Mouse (Mus musculus) testis, postnatal 10 days (tissue): ENCODE data around the gene Kars.

Source experiments
- DNase-seq: peaks from one replicate; pipeline ENCODE4 v3.0.0; 2021; ENCODE audit warnings: low spot score

Gene Kars

DNA sequence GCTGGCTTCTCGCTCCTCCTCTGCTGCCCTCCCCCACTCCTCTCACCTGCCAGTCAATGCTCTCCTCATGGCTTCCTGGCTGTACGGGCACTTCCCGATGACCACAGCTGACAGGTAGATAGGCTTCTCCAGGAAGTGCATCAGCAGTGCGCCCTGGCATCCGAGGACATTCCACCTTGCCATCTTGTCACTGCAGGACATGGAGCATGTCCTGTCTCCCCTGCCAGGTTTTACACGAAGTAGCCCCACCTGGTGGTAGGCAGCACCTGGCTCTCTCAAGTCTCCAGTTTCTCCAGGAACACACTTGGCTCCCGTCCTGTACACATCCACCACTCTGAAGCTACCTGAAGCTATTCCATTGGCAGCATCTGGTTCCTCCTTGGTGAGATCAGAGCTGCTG is 29.0 kb downstream of the Kars start:
- DNase-seq = no peak

DNA sequence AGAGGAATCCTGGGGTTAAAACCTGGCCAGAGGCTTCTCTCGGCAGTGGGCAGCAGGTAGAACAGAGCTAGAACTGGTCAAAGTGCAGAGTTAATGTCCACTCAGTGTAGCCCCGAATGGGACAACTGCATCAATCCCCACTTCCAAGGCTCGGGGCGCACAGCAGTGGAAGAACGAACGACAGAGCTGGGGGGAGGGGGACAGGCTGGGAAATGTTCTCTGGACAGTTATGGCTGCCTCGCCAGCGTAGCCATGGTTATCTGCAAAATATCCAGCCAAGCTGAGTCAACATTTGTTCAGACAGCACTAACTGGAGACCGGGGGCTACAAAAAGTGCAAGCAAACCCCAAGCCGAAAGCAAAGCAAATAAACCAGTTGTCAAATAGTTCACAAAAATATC is 33.0 kb downstream of the Kars start:
- DNase-seq = no peak

DNA sequence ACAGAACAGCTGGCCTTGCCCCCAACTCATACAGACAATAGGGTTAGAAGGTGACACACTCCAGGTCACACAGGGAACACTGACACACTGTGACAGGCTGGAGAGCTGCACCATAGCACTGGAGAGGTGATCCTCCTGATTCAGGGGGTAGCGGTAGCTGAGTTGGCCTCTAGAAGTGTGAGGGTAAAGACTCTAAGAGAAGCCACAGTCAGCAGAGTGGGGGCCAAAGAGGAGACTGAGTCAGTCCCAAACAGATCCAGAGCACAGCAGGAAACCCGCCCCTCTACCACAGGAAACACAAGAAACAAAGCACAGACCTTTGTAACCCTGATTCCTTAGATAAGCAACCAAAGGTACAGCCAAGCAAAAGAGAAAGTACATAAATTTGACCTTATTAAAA is 34.8 kb downstream of the Kars start:
- no peak for DNase-seq

DNA sequence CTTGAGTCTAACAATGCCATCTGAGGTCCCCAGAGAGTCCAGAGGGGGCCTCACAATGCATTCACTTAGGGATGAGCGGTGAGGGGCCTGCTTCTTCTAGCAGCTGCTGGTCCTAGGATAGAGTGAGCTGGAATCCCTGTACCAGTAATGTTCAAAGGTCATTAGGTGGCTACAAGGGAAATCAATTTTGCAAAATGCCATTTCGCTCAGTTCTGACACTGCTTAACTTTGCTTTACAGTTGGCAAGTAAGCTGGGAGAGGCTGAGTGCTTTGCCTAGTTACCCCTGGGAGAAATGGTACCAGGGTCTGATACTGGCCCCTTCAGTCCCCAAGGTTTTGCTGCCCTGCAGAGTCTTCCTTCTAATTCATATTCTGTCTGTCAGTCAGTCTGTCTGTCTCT is 35.4 kb downstream of the Kars start:
- no peak for DNase-seq

DNA sequence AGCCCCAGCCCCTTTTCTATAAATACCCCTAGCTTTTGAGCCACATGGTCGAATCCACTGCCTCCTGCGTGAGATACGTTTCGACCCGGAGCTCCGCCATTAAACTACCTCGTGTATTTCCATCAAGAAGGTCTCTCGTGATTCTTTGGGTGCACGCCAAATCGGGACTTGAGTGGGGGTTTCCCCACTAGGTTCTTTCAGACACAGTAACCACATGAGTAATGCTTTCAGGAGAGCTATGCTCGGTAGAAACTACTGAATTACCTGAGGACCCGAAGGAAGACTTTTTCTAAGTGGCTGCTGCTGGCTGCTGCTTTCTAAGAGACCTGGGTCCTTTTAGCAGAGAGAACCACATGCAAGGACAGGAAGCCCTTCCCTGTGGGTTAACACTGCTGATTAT is 37.0 kb downstream of the Kars start:
- no peak for DNase-seq

DNA sequence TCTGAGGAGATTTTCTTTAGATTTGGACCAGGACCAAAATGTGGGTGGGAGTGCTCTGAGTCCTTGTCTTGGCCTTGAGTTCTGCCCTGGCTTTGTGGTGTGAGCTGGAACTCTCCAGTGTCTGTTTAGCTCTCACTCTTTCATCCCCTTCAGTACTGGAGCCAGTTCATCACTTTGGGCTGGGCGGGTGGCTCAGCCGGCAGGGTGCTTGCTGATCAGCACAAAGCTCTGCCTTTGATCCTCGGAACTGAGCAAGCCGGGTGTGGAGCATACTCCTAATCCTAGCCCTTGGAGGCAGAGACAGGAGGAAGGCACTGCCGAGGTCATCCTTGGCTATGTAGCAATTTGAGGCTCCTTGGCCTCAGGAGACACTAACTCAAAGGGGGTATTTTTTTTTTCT is 42.1 kb downstream of the Kars start:
- no peak for DNase-seq

DNA sequence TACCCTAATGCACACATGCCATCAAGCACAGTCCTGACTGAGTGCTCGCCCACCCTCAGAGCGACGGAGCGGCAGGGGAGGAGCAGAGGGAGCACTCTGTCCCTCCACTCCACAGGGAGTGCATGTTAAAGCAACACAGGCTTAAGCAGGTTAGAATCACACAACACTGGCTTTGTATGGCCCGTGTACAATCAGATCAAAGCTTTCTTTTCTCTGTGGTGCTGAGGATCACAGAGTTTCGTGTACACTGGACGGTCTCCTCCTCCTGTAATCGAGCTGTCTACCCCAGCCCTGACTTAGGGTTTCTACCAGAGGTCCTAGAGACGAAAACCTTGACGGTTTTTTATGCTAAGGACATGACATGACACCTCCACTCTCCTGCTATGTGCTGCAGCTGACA is 42.6 kb downstream of the Kars start:
- no peak for DNase-seq

DNA sequence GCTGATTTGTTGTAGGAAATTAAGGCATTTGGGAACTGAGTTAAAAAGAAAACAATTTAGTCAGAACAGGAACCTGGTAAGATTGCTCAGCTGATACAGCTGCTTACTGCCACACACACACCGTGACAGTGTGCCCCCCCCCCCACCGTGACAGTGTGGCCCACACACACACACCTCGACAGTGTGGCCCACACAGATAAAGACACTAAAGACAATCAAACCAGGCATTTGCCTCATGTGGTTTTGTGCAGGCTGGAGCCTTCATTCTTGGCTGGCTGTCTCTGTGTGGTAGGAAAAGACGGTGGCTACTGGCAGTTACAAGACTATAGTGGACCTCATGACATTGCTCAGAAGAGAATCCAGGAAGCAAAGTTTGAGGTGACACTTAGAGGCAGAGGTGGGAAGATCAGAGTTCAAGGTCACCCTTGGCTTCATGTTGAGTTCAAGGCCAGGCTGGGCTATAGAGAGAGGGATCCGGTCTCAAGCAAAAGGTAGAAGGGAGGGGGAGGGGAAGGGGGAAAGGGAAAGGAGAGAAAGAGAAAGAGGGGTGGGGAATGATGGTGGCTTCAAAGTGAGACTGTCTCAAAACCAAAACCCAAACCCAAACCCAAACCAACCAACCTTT is 43.8 kb downstream of the Kars start:
- DNase-seq = no peak

DNA sequence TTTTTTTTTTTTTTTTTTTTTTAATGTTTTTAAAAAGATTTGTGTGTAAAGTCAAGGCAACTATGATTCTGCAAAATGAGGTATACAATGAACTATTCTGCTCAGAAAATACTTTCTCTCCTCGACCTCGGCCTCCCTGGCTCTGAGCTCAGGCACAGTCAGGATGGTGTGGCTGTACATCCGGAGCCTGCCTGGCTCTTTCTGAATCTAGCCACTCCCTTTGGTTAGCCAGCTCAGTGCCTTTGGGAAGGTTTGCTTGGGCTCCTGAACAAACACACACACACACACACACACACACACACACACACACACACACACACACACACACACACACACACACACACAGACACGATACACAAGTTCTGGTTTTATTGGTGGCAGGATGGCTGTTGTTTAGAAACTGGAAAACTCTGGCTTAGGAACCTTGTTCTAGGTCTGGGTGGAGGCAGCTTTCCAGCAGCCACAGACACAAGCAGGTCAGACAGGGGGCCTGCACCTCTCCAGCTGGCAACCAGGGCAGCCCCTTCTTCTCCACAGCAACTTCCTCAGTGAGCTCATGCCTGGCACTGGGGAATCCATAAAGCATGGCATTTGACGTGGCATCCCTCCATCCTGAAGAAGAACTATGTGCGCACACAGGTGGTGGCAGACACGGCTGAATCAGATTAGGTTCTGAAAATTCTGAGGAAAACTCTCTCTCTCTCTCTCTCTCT is 46.1 kb downstream of the Kars start:
- DNase-seq = no peak

DNA sequence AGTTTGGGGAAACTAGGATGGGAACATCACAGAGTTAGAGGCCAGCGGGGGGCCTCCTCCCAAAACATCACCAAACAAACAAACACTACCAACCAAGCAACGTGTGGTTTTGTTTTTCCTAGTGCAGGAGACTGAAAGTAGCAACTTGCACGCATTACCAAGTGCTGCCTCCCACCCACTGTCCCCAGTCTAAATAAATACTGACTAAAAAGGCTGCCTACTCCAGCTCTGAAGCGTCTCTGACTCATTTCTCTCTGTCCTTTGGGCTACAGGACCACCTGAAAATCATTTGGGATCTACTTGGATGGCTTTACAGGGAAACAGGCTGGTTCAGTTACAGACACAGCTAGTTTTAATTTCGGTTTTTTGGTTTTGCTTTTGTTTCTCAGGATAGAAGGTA is 46.8 kb downstream of the Kars start:
- no peak for DNase-seq

DNA sequence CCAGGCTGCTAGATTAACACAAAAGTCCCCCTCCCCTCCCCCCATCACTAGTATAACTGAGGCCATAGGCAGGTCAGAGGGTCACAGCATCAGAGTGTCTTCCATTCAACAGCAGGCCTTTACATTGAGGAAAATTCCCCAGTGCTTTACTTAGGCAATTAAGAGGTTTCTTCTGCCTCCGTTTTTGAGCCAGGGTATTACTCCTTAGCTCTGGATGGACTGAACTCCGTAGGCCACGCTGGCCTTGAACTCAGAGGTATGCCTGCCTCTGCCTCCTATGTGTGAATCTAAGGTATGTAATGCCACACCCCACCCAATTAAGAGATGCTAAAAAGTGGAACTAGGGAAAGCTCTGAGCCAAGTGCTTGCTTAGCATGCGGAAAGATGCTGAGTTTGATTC is 47.6 kb downstream of the Kars start:
- DNase-seq = no peak

DNA sequence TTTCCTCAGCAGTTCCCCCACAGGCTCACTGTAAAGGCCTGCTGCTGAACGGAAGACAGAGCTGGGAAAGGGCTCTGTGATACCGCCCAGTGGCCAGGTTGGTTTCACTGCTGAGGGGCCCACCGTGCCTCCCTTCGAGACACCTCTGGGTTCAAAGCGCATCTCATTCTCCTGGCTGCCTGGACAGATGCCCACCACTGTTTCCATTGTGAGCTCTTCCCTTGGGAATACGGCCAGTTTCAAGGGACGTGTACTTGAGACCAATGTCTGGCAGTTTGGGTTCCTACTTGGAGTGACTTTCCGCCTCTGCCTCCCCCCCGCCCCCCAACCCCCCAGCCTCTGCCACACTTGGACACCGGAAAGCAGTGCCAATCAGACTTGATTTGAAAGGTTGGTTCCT is 48.0 kb downstream of the Kars start:
- peak; percentile 60 for DNase-seq

DNA sequence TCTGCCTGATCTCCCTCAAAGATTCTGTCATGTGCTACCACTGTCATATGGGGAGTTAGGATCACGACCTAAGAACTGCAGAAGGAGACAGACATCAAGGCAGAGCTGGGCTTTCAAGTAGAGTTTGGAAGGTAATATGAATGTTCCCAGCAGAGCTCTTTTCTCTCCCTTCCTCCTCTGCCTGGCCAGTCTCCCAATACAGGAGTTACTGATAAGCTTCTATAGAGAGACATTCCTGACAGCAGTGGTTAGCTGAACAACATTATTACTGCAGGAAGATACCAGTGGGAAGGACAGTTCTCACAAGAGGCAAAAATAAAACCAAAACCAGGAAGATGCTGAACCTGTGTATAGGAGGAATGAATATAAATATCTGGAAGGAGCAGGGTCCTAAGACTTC is 48.5 kb downstream of the Kars start:
- DNase-seq = no peak

DNA sequence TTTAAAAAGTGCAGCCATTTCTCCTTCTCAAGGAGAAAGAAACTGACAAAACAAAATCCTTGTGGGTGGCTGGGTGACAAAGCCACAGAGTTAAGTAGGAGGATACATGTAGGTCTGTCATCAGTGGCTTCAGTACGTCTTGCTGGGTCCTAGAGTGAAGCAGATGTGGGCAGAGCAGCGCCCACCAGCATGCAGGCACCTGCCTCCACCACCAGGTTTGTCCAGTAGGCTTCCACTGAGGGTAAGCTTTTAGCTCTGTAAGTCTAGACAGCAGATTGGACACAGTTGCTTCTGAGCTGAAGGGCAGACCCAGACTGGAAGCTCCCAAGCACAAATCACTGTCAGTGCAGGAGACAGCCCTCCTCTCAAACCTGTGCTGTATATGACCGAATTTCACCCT is 49.8 kb downstream of the Kars start:
- no peak for DNase-seq

DNA sequence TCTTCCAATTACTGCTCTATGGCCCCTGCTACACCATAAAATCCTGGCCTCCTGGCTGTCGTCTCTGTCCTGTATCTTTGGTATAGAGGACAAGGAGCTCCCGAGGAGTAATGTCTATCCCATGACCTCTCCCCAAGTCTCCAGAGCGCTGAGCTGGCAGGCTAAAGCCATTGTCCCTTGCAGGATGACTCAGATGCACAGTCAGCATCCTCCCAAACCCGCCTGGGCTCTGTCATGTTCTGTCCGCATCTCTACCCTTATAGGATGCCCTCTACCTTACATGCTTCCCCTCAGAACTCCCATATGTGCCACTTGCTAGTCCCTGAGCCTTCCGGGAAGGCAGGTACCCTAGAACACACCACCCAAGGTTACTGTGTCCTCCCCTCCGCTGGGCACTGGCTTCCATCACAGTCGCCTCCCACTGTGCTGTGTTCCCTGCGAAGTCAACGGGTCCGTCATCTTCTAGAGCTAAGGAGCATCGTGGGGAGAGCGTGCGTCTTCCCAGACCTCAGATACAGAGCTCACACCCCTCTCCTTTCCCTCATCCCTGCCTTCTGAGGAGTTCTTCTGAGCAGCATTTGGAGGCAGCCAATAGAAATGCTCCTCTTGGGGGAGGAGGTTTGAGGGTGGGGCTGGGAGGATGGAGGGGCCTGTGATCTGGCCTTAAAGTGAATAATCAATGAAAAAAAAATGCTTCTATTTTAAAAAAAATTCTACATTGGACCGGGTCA is 50.4 kb downstream of the Kars start:
- DNase-seq = no peak

DNA sequence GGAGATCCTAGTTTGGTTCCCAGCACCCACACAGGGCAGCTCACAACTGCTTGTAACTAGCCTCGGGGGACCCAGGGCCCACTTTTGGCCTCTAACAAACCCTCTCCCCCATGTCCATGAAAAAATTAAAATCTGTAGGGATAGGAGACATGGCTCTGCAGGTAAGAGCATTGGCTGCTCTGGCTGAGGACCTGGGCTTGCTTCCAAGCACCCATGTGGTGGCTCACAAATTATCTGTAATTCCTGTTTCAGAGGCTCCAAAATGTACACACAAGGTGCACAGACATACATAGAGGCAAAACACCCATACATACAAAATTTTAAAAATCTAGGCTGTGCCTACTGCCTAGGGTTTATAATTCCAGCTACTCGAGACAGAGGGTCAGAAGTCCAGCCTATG is 53.9 kb downstream of the Kars start:
- DNase-seq = no peak

DNA sequence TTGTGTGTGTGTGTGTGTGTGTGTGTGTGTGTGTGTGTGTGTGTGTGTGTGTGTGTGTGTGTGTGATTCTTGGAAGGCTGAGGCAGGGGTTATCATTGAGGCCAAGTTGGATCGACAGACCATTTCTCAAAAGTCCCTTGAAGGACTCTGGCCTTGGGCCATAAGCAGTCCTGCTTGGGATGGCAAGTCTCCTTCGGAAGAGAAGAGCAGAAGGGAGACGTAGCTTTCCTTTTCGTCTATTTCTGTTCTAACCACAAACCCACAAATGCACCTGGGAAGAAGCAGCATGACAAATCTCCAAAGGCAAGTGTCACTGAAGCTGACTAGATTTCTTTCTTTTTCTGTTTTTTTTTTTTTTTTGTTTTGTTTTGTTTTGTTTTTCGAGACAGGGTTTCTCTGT is 55.2 kb downstream of the Kars start:
- DNase-seq = no peak

DNA sequence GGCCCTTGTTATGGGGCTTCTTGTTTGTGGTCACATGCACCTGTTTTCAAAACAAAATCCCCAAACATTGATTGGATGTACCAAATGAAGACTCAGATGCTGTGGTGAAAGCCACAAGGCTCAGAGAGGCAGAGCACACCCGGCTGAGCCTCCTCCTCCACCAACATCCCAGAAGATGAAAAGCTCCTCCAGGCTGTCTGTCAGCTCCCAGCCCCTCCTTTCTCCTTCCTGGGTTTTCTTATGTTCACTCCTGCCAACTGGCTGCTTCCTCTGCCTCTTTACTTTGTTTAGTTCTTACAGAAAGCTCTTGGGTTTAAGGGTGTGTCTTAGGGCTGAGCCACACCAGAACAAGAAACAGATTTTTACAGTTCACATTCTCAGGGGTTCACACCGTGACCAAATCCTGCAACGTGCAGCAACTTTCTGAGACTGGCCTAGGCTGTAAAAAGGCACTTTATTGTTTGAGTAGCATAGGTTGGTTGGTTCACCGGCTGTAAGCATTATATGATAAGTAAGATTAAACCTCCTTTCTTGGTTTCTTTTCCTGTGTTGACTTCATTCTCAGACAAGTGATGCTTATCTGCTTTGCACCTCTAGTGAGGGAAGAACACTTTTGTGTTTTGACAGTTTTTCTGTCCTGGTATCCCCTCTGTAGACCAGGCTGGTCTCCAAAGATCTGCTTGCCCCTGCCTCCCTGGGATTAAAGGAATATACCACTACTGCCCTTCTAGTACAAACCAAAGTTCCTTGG is 56.1 kb downstream of the Kars start:
- no peak for DNase-seq

DNA sequence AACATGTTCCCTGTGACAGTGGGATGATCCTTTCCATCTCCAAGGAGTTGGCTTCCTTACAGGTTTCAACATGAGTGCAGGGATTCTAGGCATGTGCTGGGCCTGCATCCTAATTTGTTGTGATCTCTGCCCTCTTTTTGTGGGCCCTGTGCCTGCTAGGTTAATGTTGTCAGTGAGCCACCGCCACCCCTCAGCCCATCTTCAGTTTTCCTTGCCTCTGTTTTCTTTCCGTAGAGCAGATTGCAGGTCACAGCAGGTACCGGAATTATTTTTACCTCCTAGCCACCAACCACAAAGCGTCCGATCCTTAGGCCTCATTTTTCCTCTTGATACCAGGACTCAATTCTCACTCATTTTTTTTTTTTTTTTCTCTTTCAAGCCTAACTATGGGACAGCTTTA is 59.2 kb downstream of the Kars start:
- DNase-seq = no peak

DNA sequence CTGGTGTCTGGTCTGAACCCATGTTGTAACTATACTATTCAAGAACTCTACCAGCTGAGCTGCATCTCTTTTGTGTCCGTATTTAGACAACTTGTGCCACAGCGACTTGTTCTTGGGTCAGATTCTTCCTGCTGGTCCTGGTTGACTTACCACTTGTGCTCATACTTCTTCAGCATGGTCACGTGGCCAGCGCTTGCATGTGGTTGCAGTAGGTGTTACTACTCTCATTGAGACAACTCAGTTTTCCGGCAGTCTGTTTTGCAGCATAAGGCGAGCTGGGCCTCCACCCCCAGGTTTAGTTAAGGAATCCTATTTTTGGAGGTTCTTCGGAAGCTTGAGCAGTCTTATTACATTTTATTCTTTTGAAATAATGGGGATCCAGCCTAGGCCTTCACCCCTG is 59.8 kb downstream of the Kars start:
- DNase-seq = no peak

DNA sequence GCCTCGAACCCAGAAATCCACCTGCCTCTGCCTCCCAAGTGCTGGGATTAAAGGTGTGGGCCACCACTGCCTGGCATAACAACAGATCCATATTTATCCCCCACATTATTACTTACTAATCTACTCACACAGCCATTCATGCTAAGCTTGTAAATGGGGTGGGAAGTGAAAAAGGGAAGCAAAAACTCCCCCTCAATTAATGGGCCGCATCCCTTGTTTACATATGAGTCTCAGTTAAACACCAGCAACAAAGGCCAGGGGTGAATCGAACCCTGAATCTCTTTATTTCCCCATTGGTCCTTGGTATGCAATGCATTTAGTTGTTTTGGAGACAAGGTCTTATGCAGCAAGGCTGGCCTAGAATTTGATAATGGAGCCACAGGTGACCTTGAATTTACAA is 60.3 kb downstream of the Kars start:
- no peak for DNase-seq

DNA sequence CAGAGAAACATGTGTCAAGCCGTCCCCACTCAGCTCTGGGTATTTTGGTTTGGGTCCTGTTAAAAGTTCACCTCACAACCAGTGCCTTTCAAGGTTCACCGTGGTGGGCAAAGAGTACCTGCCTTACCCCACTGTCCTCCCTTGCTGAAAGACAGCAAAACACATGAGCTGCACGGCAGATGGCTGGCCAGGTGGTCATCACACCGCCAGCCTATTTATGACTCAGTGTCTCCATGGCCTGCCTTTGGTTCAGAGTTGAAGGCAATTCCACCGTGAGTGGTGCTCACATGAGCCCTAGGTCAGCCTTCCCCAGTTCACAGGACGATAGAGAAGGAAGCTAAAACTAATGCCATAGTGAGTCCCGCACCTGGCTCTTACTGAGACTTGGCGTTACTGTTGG is 63.2 kb downstream of the Kars start:
- no peak for DNase-seq

DNA sequence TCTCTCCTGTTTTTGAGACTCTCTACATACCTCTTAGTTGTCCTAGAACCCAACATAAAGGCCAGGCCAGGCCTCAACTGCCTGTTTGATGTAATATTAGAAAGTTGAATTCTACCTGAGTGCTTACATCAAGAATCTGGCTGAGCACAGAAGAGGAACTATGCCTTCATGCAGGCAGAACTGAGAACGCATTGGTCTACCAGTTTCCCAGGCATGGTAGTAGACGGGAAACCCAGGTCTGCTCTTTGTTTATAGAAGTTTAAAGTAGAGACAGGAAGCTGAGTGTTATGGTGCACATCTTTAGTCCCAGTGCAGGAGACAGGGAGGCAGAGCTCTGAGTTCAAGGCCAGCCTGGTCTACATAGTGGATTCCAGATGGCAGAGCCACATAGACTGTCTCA is 64.0 kb downstream of the Kars start:
- no peak for DNase-seq
